Mouse (Mus musculus): Measurements from ENCODE around the gene St5.

Gene St5

DNA sequence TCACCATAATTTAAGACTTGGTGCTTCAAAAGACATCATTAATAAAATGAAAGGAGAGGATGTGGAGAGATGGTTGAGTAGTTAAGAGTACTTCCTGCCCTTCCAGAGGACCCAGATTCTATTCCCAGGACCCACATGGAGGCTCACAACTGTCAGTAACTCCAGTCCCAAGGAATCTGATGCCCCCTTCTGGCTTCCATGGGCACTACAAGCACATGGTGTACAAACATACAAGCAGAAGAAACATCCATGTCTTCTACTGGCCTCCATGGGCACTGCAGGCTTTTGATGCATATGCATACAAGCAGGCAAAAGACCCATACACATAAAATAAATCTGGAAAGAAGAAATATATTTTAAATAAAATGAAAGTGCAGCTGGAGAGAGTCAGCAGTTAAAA, 3.2 kb downstream of the St5 start:
- DNase-seq (ENCODE audit: low spot score in 2 of 2), result no peak

DNA sequence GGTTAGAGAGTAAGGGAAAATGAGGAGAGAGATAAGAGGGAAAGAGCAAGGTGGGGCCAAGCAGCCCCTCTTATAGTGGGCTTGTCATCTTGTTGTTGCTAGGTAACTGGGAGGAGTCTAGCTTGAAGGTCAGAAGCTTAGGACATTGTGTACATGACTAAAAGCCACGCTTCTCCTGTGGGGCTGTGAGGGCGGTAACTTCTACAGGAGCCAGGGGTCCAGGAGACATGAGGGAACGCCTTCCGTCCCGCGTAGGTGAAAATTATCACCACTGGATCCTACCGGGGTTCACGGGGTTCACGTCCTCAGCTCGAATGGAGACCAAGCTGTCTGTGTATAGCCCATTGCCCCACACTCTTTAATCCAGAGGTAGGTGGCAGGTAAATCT, 8.1 kb downstream of the St5 start:
- DNase-seq (ENCODE audit: low spot score in 2 of 2), result no peak

- DNase-seq (ENCODE audit: low spot score in 2 of 2), result no peak
Observed at GRCm38 (mm10) chr7:109694576-109695338, 8.6 kb downstream of the St5 start.

DNA sequence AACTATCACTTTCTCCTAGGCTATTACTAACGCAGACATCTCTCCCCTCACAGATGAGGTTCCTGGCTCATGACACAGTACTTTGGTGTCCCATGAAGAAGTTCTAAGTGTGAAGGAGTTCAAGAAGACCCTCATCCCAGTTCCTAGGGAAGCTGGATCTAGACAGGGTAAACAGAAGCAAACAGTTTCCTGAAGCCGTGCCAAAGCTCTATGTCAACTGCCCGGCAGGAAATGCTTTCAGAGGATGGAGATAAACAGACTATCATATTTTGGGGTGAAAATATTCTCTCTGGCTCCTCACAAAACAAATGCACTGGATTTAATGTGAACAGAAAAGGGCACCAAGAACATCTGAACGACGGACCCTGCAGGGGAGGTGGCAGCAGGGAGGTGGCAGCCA, 12.4 kb downstream of the St5 start:
- no peak for DNase-seq (ENCODE audit: low spot score in 2 of 2)

DNA sequence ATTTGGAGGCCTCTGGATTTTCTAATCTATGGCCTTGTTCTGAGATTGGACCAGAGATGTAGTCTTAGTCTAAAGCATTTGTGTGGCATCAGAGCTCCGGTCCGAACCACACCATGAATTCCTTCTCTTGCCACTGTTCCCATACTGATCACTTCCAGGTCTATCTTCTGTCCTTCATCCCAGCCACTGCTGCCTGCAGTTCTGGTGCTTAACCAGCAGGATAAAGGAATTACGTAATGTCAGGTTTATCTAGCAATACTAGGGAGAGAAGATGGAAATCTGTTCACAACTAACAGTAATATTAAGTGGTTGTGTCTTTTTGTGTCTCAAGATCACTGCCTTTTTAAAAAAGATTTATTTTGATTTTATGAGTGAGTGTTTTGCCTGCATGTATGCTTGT, 13.3 kb downstream of the St5 start:
- DNase-seq (ENCODE audit: low spot score in 2 of 2), result no peak

DNA sequence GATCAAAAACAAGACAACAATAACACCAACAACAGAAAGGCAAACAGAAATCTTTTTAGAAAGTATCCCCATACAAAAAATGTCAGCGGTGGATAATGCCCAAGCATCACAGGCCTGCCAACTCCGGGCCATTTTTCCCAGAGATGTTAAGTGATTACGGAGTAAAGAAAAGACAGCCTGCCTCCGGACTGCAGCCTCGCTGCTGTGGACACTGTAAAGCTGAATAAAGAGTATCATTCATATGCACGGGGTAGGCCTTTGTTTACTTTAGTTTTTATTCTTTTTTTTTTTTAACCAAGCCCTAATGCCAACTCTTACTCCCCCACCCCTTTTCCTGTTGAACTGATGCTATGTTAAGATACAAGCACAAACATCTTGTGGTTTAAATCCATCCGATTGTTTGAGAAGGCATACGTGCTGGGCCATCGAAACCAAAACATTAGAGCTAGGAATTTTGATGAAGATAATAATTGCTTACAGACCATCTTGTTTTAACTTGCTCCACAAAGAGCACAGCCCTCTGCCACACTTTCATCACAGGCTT, 16.7 kb downstream of the St5 start:
- no peak for DNase-seq (ENCODE audit: low spot score in 2 of 2)

- DNase-seq (ENCODE audit: low spot score in 2 of 2), result no peak
Observed at GRCm38 (mm10) chr7:109680879-109681278, 22.5 kb downstream of the St5 start.

- no peak for DNase-seq (ENCODE audit: low spot score in 2 of 2)
Observed at GRCm38 (mm10) chr7:109680284-109680683, 23.1 kb downstream of the St5 start.

DNA sequence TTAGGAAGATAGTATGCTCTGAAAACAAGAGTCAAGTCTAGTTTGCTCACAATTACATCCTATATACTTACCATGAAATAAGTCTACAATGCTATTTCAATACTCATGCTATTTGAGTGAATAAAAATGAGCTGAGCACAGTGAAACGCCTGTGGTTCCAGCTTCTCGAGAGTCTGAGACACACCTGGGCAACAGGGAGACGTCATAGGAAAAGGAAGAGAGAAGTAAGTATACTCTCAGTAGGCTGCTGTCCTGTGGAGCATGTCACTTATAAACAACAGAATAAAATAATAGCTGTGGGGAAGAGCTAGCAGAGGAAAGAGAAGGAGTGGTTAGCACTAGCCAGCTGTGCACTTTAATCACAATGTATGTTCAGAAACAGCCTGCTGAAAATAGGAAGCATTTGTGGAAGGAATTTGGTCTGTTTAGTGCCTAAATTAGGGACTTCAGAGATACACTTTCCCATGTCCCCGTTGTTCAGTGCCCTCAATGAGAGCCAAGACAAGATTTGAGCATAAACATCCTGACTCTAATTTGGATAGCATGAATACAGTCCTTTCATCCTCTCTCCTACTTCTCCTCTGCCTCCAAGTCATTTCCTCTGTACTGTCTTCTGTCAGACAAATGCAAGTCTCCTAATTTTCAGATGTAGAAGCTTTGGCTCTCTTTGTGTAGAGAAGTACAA, 28.3 kb downstream of the St5 start:
- DNase-seq (ENCODE audit: low spot score in 2 of 2), result no peak

DNA sequence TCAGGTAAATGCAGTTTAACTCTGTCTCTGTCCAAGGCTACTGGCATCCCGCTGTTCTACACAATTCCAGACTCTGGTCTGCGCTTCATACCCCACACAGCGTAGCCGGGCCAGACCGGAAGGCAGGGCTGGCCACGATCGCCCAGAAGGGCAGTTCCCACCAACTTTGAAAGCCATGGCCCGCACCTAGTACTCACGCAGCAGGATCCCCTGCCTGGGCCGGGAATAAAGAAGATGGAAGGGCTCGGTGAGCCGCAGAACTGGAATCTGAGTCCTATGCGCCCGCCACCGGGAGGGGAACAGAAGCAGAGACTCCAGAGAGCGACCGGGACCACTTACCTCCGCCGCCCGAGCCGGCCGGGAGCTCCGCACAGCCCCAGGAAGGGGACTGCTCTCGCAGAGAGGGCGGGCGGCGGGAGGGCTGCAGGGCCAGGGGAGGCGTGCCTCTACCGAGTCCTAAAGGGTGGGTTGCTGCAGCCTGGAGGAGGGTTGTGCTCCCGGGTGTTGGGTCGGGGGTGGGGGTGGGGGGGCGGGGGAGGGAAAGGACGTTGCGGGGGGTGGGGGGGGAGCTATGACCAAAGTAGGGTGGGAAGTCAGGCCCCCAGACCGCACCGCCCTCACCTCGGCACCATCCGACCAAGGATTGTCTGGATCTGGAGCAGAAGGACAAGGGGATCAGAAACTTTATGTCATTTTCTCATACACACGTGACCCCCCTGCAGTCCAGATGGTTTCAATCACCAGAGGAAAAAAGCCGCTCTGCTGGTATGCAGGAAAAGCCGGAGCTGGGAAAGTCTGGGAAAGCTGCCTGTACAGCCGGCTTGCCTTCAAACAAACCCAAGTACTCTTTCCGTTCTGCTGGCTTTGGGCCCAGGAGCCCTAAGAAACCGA, 31.6 kb downstream of the St5 start:
- peak; percentile 45 to 57 for DNase-seq (ENCODE audit: low spot score in 2 of 2)

- no peak for DNase-seq (ENCODE audit: low spot score in 2 of 2)
Observed at GRCm38 (mm10) chr7:109669426-109670170, 33.8 kb downstream of the St5 start.

- DNase-seq (ENCODE audit: low spot score in 2 of 2), result no peak
Observed at GRCm38 (mm10) chr7:109666664-109667063, 36.7 kb downstream of the St5 start.

DNA sequence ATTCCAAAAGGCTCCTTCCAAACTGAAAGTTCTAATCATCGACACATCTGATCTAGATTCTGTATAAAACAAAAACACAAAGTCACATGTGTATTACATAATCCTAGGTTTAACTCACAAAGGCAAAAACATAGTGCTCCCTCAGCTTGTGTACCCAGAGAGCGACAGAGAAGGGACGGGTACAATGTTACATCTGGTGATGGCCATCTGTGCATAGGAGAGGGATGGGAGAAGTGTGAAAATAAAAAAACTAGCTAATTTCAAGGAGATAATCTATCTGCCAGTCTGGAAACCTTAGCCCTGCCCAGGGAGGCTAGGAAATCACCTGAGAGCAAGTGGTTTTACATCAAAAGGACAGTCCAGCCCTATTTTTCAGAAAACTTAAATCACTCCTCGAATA, 40.8 kb downstream of the St5 start:
- no peak for DNase-seq (ENCODE audit: low spot score in 2 of 2)

- no peak for DNase-seq (ENCODE audit: low spot score in 2 of 2)
Observed at GRCm38 (mm10) chr7:109659278-109659677, 44.1 kb downstream of the St5 start.

- DNase-seq (ENCODE audit: low spot score in 2 of 2), result no peak
Observed at GRCm38 (mm10) chr7:109657884-109658283, 45.5 kb downstream of the St5 start.

- DNase-seq (ENCODE audit: low spot score in 2 of 2), result no peak
Observed at GRCm38 (mm10) chr7:109654871-109655270, 48.5 kb downstream of the St5 start.

DNA sequence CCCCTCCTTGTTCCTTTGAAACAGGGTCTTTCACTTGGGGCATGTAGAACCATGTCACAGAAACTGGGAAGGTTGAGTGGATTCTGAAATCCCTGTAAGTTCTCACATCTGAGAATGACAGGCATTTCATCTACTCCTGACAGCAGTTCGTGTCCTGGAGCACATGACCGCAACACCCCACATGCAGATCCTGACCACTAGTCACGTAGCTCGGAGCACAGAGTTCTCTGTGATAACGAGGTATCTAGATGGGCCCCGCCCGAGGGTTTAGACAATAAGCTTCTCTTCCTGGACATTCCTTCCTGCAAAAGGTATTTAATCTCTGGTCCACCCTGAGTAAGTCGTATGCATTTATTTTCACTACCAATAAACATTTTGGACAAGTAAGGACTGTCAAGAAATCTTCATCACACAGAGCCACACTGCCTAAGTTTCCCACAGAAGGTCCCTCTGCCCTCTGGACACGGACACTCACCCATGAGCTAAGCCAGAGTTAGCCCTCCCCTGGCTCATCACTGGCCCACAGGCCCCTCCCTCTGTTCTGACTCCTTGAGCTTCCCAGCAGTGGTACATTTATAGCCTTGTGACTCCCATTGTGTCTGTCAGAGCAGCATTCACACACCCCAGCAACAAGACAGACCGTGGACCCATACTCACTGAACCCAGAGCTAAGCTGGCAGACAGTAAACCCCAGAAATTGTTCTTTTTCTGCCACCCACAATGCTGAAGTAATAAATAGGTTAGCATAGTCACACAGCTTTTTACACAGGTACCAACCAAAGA, 54.4 kb downstream of the St5 start:
- no peak for DNase-seq (ENCODE audit: low spot score in 2 of 2)

DNA sequence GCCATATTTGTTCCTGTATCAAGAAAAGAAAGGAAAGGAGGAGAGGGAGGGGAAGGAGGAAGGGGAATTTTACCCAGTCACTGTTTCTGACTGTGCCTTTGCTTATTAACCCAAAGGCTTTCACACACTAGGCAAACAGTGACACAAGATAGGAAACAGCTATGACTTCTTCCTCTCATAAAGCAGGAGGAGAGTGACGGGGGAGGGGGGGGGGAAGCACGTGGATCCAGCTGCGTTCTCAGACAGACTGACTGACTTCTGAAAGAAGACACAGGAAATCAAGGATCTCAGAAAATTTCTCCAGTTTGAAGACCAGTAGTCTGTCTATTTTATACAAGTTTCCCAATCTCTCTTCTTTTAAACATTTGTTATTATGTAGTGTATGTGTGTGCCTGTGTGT, 56.8 kb downstream of the St5 start:
- DNase-seq (ENCODE audit: low spot score in 2 of 2), result no peak

GRCm38 (mm10) chr7:109643305-109643994, 60.0 kb downstream of the St5 start:
- DNase-seq (ENCODE audit: low spot score in 2 of 2), result no peak

DNA sequence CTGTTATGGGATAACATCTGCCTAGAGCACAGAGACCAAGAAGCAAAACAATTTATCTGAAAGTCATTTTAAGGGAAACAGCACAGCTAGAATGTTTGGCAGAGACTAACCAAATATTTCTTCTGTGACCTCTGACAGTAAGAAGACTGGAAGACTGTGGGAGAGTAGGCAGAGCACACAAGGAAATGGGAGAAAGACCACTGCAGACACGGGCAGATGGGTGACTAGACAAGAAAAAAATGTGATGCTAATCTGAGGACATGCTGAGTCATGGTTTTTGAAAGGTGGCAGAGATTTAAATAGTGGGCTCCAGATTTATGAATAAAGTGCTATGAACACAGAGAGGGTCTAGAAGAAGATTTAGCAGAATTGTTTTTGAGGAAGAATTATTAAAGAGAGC, 61.4 kb downstream of the St5 start:
- DNase-seq (ENCODE audit: low spot score in 2 of 2), result no peak

All from right cerebral cortex, postnatal 36 days (tissue).